Mouse (Mus musculus): ENCODE measurements around the gene Sprr2a2.
"Not testable (repeated sequence)": the region's sequence is repeated elsewhere in the genome, so short reads cannot be mapped to it uniquely, and the experiment has no call there.

DNA sequence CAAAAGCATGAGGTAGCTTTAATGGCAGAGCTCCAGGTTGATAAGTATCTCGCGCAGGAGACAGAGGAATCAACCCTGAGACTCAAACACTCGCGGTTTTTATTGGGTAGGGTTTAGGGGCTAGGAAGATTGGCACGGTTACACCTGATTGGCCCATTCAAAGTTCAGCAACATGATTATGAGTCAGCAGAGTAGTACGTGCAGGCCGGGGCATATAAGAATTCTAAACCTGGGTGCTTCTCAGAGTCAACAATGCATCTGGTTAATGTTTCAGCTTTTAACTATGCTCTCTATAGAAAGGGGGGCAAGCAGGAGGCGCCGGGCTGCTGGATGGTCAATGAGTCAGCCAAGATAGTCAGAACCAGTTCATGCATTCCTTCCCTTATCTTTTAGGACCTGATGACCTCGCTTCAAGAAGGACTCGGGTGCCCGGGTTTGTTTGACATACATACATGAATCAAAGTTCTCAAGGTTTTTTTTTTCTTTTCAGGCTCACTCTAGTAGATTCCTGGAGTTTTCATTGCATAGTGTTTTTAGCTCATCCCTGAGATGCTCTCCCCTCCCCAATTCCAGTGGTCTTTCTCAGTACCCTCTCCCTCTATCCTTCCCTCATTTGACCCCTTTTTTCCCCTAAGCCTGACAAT is 65.4 kb downstream of the Sprr2a2 start:
- TF ChIP-seq POLR2A (IDR thresholded peaks at IDR 0.05; ENCODE audit: control insufficient read depth in 1 of 2, insufficient read depth in 1 of 2, low read depth in 1 of 2, low read length in 2 of 2, poor library complexity in 1 of 2); CTCF (IDR thresholded peaks at IDR 0.05 in 2 of 3, conservative IDR thresholded peaks at IDR 0.05 in 1 of 3; ENCODE audit: control insufficient read depth in 1 of 3, insufficient read depth in 1 of 3, low read depth in 2 of 3, low read length in 3 of 3, poor library complexity in 1 of 3, severe bottlenecking in 1 of 3); MYC (IDR thresholded peaks at IDR 0.05; ENCODE audit: low read depth, low read length); EP300 (IDR thresholded peaks at IDR 0.05; ENCODE audit: low read depth in 1 of 2, low read length in 2 of 2); MEF2A (IDR thresholded peaks at IDR 0.05; ENCODE audit: extremely low read depth, insufficient replicate concordance, low read depth, low read length, poor library complexity, severe bottlenecking); USF1 (IDR thresholded peaks at IDR 0.05; ENCODE audit: low read depth, low read length): not testable (repeated sequence)
